Mouse (Mus musculus) brain, adult 2 months (tissue): ENCODE measurements around the gene Ubr2.
A peak's percentile ranks its signal among the peaks of the same experiment; 100 is the strongest.

Experiments
- DNase-seq: peaks from one replicate; pipeline ENCODE4 v3.0.0; 2011; ENCODE audit warnings: low read depth, low spot score

Gene Ubr2

DNA sequence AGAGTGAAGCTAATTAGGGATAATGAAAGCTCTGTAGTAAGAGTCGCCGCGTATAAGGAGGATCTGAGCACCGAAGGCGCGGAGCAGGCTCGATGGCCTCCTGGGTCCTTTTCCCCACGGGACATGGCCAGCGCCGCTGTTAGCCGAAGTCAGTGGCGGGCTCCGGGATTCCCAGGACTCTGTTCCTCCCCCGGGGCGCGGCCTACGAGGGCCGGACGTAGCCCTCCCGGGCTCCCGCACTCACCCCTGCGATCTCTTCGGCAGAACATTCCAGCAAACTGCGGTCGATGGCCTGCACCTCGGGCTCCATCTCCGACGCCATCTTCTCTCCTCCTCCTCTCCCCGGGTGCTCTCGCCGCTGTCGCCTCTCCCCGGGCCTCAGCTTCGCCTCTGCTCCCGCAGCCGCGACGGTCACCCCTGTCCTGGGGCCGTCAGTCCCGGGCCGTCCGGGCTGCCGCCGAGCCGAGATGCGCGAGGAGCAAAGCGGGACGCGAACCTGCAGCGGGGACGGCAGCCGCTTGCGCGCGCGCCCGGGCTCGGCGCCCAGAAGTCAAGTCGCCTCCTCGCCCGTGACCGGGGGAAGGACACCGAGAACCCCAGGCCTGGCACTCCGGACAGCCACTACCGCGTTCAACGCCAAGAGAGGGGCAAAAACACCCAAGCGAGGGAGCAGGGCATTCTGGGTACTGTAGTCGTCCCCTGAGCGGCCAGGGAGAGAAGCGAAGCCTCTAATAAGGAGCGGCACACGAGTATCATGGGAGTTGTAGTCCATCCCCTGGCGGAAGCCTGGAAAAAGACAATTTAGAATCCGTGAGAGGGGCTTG, at the start of gene Ubr2:
Gene Ubr2 (minus strand): TSS at position 659 of the 824 bp plus-strand sequence.
- peak; percentile 99 for DNase-seq

GRCm38 (mm10) chr17:47059836-47060360, 49.5 kb upstream of the Ubr2 start:
- peak; percentile 9 for DNase-seq

- DNase-seq: no peak
Observed at GRCm38 (mm10) chr17:47057966-47058365, 47.6 kb upstream of the Ubr2 start.

DNA sequence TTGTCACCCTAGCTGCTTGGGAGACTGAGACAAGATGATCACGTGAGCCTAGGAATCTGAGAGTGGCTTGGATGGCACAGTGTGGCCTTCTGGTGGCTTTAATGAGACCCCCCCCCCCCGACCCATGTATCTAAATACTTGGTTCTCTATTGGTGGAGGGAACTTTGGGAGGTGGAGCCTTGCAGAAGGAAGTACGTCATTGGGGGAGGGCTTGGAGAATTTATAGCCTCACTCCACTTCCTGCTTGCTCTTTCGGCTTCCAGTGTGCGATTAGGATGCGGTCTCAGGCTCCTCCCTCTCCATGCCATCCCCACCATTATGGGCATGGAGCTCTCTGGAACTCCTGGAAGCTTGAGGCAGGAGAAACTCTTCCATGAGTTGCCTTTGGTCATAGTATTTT, 46.1 kb upstream of the Ubr2 start:
- DNase-seq: no peak

DNA sequence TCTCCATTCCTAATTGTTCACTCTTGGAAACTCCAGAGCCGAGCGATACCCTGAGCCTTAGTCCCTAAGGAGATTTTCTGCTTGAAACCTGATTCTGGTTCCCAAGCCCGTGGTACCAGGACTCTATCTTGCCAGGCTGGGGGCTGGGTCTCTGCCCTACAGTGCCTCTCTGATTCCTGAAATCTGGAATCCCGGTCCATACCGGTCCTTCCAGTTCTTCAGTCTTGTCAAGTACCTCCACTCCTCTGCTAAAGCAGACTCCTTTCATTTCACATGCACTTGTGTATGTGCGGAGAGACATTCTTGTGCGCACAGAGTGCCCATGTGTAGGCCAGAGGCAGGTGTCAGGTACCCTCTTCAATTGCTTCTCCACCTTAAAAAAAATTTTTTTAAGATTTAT, 44.8 kb upstream of the Ubr2 start:
- no peak for DNase-seq

DNA sequence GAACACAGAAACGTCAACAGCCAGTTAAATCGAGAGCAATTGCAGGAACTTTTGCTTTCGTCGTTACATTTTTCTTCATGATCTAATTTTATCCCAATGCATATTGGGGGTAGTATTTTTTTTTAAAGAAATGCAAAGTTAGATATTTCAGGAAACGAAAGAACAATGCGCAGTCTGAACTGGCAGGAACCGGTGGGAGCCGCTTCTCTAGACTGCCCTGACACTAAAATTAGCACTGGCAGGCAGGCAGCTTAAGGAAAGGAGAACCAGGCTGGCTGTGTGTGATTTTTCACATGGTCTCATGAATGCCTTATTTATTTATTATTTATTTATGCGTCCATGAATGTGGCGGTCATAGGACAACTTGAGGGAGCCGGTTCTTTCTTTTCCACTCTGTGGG, 44.3 kb upstream of the Ubr2 start:
- DNase-seq: peak; percentile 67

DNA sequence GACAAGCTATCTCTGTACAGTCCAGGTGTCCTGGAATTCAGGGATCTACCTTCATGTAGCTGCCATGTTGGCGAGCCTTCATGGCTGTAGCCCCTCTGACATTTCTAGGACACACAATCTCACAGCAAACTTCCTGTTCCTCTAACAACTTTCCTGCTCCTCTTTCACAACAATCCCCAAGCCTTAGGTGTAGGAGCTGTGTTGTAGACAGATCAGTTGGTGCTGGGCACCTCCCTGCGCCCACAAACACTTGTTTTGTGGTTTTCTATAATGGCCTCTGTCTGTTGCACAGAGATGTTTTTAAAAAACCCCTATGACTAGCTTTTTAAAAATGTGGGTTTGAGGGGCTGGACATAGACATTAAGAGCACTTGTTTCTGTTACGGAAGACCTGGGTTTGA, 40.3 kb upstream of the Ubr2 start:
- no peak for DNase-seq

GRCm38 (mm10) chr17:47042866-47043265, 32.5 kb upstream of the Ubr2 start:
- DNase-seq: no peak

GRCm38 (mm10) chr17:47038844-47039803, 28.8 kb upstream of the Ubr2 start:
- peak; percentile 88 for DNase-seq

GRCm38 (mm10) chr17:47034536-47034935, 24.2 kb upstream of the Ubr2 start:
- no peak for DNase-seq

DNA sequence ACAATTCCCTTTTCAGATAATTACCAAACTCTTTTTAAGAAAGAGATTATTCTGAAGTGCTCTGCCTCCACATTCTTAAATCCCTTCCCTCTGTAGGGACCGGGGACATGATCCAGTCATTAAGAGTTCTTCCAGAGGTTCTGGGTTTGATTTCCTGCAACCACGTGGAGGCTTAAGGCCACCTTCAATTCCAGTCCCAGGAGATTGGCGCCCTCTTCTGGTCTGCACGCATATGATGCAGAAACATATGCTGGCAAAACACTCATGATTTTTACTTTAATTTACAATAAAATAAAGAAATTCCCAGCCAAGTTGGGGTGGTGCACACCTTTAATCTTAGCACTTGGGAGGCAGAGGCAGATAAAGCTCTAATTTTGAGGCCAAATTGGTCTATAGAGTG, 23.3 kb upstream of the Ubr2 start:
- DNase-seq: peak; percentile 81

DNA sequence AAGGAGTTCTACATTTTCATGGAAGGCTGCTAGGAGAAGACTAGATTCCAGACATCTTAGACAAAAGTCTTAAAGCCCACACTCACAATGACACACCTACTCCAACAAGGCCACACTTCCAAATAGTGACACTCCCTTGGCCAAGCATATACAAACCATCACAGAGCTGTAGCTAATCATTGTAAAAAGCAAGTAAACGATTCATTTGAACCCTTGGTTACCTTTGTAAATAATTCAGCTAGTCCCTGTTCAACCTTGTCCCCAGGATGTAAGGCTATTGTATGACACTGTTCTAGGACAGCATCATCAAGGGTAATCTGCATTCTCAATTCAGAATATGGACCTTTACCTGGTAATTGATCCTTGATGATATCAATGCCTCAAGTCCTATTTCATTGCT, 14.4 kb upstream of the Ubr2 start:
- DNase-seq: no peak

DNA sequence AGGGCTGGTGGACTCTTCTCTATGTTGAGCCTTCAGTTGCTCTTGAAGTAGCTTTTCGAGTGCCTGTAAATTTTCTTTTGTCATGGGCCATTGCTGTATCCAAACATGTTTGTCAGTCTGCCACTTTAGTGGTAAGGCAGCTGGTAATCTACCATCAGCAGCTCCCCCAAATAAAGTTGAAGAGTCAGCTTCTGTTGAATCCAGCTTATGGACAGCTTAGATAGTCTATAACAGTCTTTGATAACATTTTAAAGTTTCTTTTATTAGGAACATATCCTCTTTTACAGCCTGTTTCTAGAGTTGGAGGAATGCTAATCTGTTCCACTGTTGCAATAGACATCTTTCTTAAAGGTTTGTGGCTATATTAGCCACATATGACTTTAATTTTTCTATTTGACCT, 13.0 kb upstream of the Ubr2 start:
- no peak for DNase-seq

GRCm38 (mm10) chr17:47012896-47013295, 2.5 kb upstream of the Ubr2 start:
- no peak for DNase-seq

DNA sequence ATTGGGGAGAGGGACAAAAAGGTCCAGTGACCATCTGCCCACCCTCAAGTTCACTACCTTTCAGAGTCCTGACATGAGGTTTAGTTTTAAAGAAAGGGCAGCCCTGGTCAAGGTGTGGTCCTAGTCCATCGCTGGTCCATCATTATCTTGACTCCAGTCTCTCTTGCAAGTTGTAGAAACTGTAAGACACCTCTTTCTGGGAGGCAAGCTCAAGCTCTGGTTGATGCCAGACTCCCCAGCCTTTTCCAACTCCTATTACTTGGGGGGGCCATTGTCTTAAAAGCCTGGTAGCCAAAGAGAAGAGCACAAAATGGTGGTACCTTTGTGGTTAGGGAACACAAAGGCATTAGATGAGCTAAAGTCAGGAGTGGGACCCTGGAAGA, 1.3 kb upstream of the Ubr2 start:
- DNase-seq: no peak

DNA sequence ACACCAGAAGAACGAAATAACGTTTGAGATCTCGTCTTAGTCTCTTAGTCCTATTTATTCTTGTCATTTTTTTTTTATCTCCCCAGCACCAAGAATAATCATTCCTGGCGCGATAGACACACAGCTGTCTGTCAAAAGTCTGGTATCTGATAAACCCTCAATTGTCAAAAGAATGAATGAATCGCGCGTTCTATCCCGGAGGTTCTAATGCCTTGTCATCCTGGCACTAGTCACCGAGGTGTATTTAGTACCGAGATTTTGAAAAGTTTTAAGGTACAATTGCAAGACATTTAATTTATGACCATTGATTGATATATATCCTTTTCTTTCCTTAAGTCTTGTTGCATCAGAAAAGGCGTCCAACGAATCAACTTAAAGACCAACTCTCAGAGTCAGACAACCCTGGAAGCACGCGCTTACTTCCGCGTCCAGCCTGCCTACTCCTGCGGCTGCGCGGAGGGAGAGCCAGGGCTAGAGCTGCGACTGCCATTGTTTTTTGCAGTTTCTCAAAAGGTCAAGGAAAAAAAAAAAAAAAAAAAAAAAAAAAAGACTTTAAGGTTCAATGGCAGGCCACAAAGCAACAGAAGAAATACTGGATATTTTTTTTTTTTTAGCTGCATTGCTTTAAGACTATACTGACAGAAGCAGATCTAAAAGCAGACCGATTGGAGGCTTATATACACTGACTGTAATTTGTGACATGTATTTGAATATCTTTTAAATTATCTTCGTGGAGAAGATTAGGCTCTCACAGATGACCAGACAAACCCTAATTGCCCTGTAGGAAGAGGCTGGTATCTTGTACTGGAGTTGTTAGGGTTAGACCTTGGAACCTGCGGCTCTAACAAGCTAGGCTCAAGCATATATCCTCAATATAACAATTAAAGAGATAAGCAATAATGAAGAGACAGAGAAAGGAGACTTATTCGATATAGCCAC, 635 bp upstream of the Ubr2 start:
- peak; percentile 92 for DNase-seq

GRCm38 (mm10) chr17:47009546-47009897, 834 bp downstream of the Ubr2 start:
- no peak for DNase-seq

DNA sequence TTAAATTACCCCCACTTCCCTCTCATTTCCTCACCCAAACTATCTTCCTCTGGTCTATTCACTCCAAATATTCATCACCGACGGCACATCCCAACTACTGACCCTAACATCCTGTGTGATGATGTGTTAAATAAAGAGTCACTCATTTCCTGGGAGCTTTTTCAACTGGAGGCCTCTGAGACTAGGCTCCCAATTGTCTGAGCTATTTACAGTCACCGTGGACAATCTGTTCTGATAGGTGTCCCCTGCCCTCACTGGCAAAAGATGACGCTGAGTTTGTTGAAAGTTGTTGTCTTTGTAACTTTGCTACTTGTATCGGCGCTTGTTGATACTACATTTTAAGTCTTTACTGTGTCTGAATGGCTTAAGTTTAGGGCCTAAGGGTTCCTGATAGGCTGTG, 1.3 kb downstream of the Ubr2 start:
- DNase-seq: peak; percentile 17

GRCm38 (mm10) chr17:47008506-47008905, 1.9 kb downstream of the Ubr2 start:
- no peak for DNase-seq

- peak; percentile 21 for DNase-seq
Observed at GRCm38 (mm10) chr17:47006741-47007140, 3.6 kb downstream of the Ubr2 start.

- DNase-seq: no peak
Observed at GRCm38 (mm10) chr17:47005741-47006405, 4.5 kb downstream of the Ubr2 start.
